Mouse (Mus musculus): Measurements from ENCODE around the gene Ston2. TPM values are rescaled to one million over a fixed set of nuclear protein-coding genes. Genes with fewer than 3 reads are reported as not detected.

The Ston2 gene
- polyA plus RNA-seq, 1 experiment = 12.3 TPM

- no peak for TF ChIP-seq TCF3 (IDR thresholded peaks at IDR 0.05; ENCODE audit: insufficient read length, low read depth)
- no peak for TF ChIP-seq USF1 (IDR thresholded peaks at IDR 0.05; ENCODE audit: low read depth)
- no peak for TF ChIP-seq CEBPB (IDR thresholded peaks at IDR 0.05; ENCODE audit: insufficient read depth, poor library complexity, severe bottlenecking)
- TF ChIP-seq MAX (IDR thresholded peaks at IDR 0.05; ENCODE audit: low read depth) = no peak
- no peak for TF ChIP-seq POLR2AphosphoS2 (IDR thresholded peaks at IDR 0.05; ENCODE audit: insufficient read length, low read depth)
- no peak for TF ChIP-seq SRF (IDR thresholded peaks at IDR 0.05; ENCODE audit: control insufficient read depth, insufficient read length, low read depth)
- TF ChIP-seq REST (IDR thresholded peaks at IDR 0.05; ENCODE audit: insufficient read depth, insufficient read length) = no peak
- TF ChIP-seq MYOG (IDR thresholded peaks at IDR 0.05; ENCODE audit: control insufficient read depth in 1 of 3, insufficient read depth in 1 of 3, insufficient read length in 2 of 3, low read depth in 2 of 3) = no peak
- no peak for TF ChIP-seq TCF12 (IDR thresholded peaks at IDR 0.05; ENCODE audit: insufficient read depth, poor library complexity, severe bottlenecking)
- no peak for TF ChIP-seq POLR2A (IDR thresholded peaks at IDR 0.05; ENCODE audit: insufficient read length, low read depth)
- TF ChIP-seq E2F4 (IDR thresholded peaks at IDR 0.05; ENCODE audit: insufficient read depth) = no peak
- no peak for TF ChIP-seq MYOD1 (IDR thresholded peaks at IDR 0.05; ENCODE audit: control insufficient read depth in 1 of 3, insufficient read length in 2 of 3, low read depth in 2 of 3)
- no peak overlapping the region for H3K4me2 ChIP-seq (ENCODE audit: low read depth)
- H3K27me3 ChIP-seq (ENCODE audit: control insufficient read depth, insufficient read depth, insufficient read length) = no peaks in the 10 kb centered on the region
- no peaks in the 10 kb centered on the region for H3K36me3 ChIP-seq (ENCODE audit: control insufficient read depth, insufficient read depth)
- no peak overlapping the region for H3ac ChIP-seq (ENCODE audit: control insufficient read depth, insufficient read length)
- peaks cover 27% of the 10 kb centered on the region for H3K79me2 ChIP-seq (ENCODE audit: control insufficient read depth, insufficient read depth)
- H3K4me3 ChIP-seq = no peak overlapping the region
These were observed 23.1 kb downstream of the Ston2 start for GRCm38 (mm10) chr12:91765054-91765453.

GRCm38 (mm10) chr12:91764471-91764870, 23.7 kb downstream of the Ston2 start:
- Histone ChIP-seq H3K79me2 (ENCODE audit: control insufficient read depth, insufficient read depth) (peaks cover 26% of the 10 kb centered on the region), H3K36me3 (ENCODE audit: control insufficient read depth, insufficient read depth) (no peaks in the 10 kb centered on the region), H3ac (ENCODE audit: control insufficient read depth, insufficient read length) (no peak overlapping the region), H3K4me3 (no peak overlapping the region), H3K4me2 (ENCODE audit: low read depth) (no peak overlapping the region), H3K27me3 (ENCODE audit: control insufficient read depth, insufficient read depth, insufficient read length) (no peaks in the 10 kb centered on the region)
- no peak for TF ChIP-seq POLR2AphosphoS2 (IDR thresholded peaks at IDR 0.05; ENCODE audit: insufficient read length, low read depth)
- TF ChIP-seq POLR2A (IDR thresholded peaks at IDR 0.05; ENCODE audit: insufficient read length, low read depth) = no peak
- TF ChIP-seq MYOG (IDR thresholded peaks at IDR 0.05; ENCODE audit: control insufficient read depth in 1 of 3, insufficient read depth in 1 of 3, insufficient read length in 2 of 3, low read depth in 2 of 3) = no peak
- TF ChIP-seq E2F4 (IDR thresholded peaks at IDR 0.05; ENCODE audit: insufficient read depth) = no peak
- no peak for TF ChIP-seq SRF (IDR thresholded peaks at IDR 0.05; ENCODE audit: control insufficient read depth, insufficient read length, low read depth)
- no peak for TF ChIP-seq CEBPB (IDR thresholded peaks at IDR 0.05; ENCODE audit: insufficient read depth, poor library complexity, severe bottlenecking)
- TF ChIP-seq TCF3 (IDR thresholded peaks at IDR 0.05; ENCODE audit: insufficient read length, low read depth) = no peak
- TF ChIP-seq REST (IDR thresholded peaks at IDR 0.05; ENCODE audit: insufficient read depth, insufficient read length) = no peak
- TF ChIP-seq TCF12 (IDR thresholded peaks at IDR 0.05; ENCODE audit: insufficient read depth, poor library complexity, severe bottlenecking) = no peak
- TF ChIP-seq MYOD1 (IDR thresholded peaks at IDR 0.05; ENCODE audit: control insufficient read depth in 1 of 3, insufficient read length in 2 of 3, low read depth in 2 of 3) = no peak
- TF ChIP-seq USF1 (IDR thresholded peaks at IDR 0.05; ENCODE audit: low read depth) = no peak
- no peak for TF ChIP-seq MAX (IDR thresholded peaks at IDR 0.05; ENCODE audit: low read depth)

- no peak overlapping the region for H3ac ChIP-seq (ENCODE audit: control insufficient read depth, insufficient read length)
- H3K36me3 ChIP-seq (ENCODE audit: control insufficient read depth, insufficient read depth) = no peaks in the 10 kb centered on the region
- H3K4me2 ChIP-seq (ENCODE audit: low read depth) = no peak overlapping the region
- H3K79me2 ChIP-seq (ENCODE audit: control insufficient read depth, insufficient read depth) = peaks cover 9% of the 10 kb centered on the region
- no peak overlapping the region for H3K4me3 ChIP-seq
- no peaks in the 10 kb centered on the region for H3K27me3 ChIP-seq (ENCODE audit: control insufficient read depth, insufficient read depth, insufficient read length)
- no peak for TF ChIP-seq MYOD1 (IDR thresholded peaks at IDR 0.05; ENCODE audit: control insufficient read depth in 1 of 3, insufficient read length in 2 of 3, low read depth in 2 of 3)
These were observed 28.4 kb downstream of the Ston2 start for GRCm38 (mm10) chr12:91759836-91760235.

- peaks cover 6% of the 10 kb centered on the region for H3K79me2 ChIP-seq (ENCODE audit: control insufficient read depth, insufficient read depth)
- H3K4me3 ChIP-seq = no peak overlapping the region
- H3ac ChIP-seq (ENCODE audit: control insufficient read depth, insufficient read length) = no peak overlapping the region
- H3K27me3 ChIP-seq (ENCODE audit: control insufficient read depth, insufficient read depth, insufficient read length) = no peaks in the 10 kb centered on the region
- no peaks in the 10 kb centered on the region for H3K36me3 ChIP-seq (ENCODE audit: control insufficient read depth, insufficient read depth)
- TF ChIP-seq TCF3 (IDR thresholded peaks at IDR 0.05; ENCODE audit: insufficient read length, low read depth) = no peak
- TF ChIP-seq POLR2A (IDR thresholded peaks at IDR 0.05; ENCODE audit: insufficient read length, low read depth) = no peak
- no peak for TF ChIP-seq MAX (IDR thresholded peaks at IDR 0.05; ENCODE audit: low read depth)
- no peak for TF ChIP-seq E2F4 (IDR thresholded peaks at IDR 0.05; ENCODE audit: insufficient read depth)
- TF ChIP-seq USF1 (IDR thresholded peaks at IDR 0.05; ENCODE audit: low read depth) = no peak
- no peak for TF ChIP-seq POLR2AphosphoS2 (IDR thresholded peaks at IDR 0.05; ENCODE audit: insufficient read length, low read depth)
- no peak for TF ChIP-seq TCF12 (IDR thresholded peaks at IDR 0.05; ENCODE audit: insufficient read depth, poor library complexity, severe bottlenecking)
- TF ChIP-seq MYOD1 (IDR thresholded peaks at IDR 0.05; ENCODE audit: control insufficient read depth in 1 of 3, insufficient read length in 2 of 3, low read depth in 2 of 3) = no peak
- TF ChIP-seq REST (IDR thresholded peaks at IDR 0.05; ENCODE audit: insufficient read depth, insufficient read length) = no peak
- no peak for TF ChIP-seq SRF (IDR thresholded peaks at IDR 0.05; ENCODE audit: control insufficient read depth, insufficient read length, low read depth)
- TF ChIP-seq CEBPB (IDR thresholded peaks at IDR 0.05; ENCODE audit: insufficient read depth, poor library complexity, severe bottlenecking) = no peak
- TF ChIP-seq MYOG (IDR thresholded peaks at IDR 0.05; ENCODE audit: control insufficient read depth in 1 of 3, insufficient read depth in 1 of 3, insufficient read length in 2 of 3, low read depth in 2 of 3) = no peak
- H3K4me2 ChIP-seq (ENCODE audit: low read depth) = no peak overlapping the region
These were observed 30.2 kb downstream of the Ston2 start for GRCm38 (mm10) chr12:91757854-91758562.
